Mouse (Mus musculus) liver, embryonic 16.5 days (tissue): ENCODE results near the gene Rnf212. TPM values are rescaled to one million over a fixed set of nuclear protein-coding genes. Genes with fewer than 3 reads are reported as not detected.

Experiments used
- ATAC-seq: fragments of 200-750 bp; cut with Nextera tagmentation; 2 replicates; pipeline ENCODE4 v1.8.0; 2017; ENCODE audit warnings: low read depth, mild to moderate bottlenecking, moderate number of reproducible peaks, moderate library complexity
- H3K27ac ChIP-seq: fragments of 300-500 bp; sonication (generic); 2 replicates; pipeline ENCODE4 v1.5.1; 2014; ENCODE audit warnings: mild to moderate bottlenecking, low read length
- H3K27me3 ChIP-seq: fragments of 300-500 bp; sonication (generic); 2 replicates; pipeline ENCODE4 v1.6.1; 2014; ENCODE audit warnings: low read depth, low read length, mixed read lengths; ENCODE audit not compliant: control insufficient read depth, insufficient read depth
- H3K36me3 ChIP-seq: fragments of 300-500 bp; sonication (generic); 2 replicates; pipeline ENCODE4 v1.6.1; 2014; ENCODE audit warnings: mild to moderate bottlenecking; ENCODE audit not compliant: control insufficient read depth, insufficient read depth
- H3K4me1 ChIP-seq: fragments of 300-500 bp; sonication (generic); 2 replicates; pipeline ENCODE4 v1.6.1; 2014; ENCODE audit warnings: low read depth, low read length, mixed read lengths; ENCODE audit not compliant: control insufficient read depth
- H3K4me2 ChIP-seq: fragments of 300-500 bp; sonication (generic); 2 replicates; pipeline ENCODE4 v1.6.1; 2014; ENCODE audit warnings: low read depth, low read length, mixed read lengths
- H3K4me3 ChIP-seq: fragments of 300-500 bp; sonication (generic); 2 replicates; pipeline ENCODE4 v1.5.1; 2014; ENCODE audit warnings: low read depth, mild to moderate bottlenecking, low read length
- H3K9ac ChIP-seq: fragments of 300-500 bp; sonication (generic); 2 replicates; pipeline ENCODE4 v1.6.1; 2014; ENCODE audit warnings: low read depth, low read length
- H3K9me3 ChIP-seq: fragments of 300-500 bp; sonication (generic); replicated peaks from 2 replicates; pipeline ENCODE4 v1.6.1; 2016; ENCODE audit warnings: low read length; ENCODE audit not compliant: control insufficient read depth
- WGBS: fragments of 180-500 bp; shearing (Covaris S2); extraction: QIAGEN DNeasy Blood & Tissue Kit; methylation state at CpG from one replicate; pipeline ENCODE4 v1.1.7; 2014; ENCODE audit not compliant: insufficient replicate concordance; 5-methylcytosine and 5-hydroxymethylcytosine counted together
- polyA plus RNA-seq: library from polyadenylated mRNA; unstranded; fragments of >200 nt; fragmentation: Nextera tagmentation; extraction: Ambion mirVana; gene quantifications from 2 replicates; pipeline ENCODE4 v1.2.1, GENCODE M21; 2015

The Rnf212 gene
- polyA plus RNA-seq, 1 experiment from 2014 or later, result 2.3 TPM

DNA sequence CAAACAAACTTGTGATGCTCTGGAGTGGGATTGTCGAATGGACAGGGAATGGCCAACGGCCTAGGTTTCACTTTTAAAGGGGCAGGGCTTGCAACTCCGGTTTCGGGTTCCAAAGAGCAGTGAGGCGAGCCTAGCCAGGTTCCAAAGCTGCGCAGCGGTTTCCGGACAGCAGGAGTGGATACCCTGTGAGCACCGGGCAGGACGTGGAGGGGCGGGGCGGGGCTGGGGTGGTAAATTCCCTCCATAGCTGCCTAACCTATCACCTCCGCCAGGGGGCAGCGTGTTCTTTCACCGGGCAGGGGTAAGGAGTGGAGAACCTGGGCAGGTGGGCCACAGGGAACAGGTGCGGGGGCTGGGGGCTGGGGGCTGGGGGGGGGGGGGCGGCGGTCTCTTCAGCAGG is 82.5 kb downstream of the Rnf212 start, which contains the start of gene Fgfrl1:
TSS of gene Fgfrl1 (plus strand) at position 112 of the 400 bp plus-strand sequence.
- Histone ChIP-seq H3K4me3 (peak within 1 kb of the TSS; percentile 75), H3K27me3 (no peaks in the 10 kb centered on the region), H3K4me2 (peak within 1 kb of the TSS; percentile 82), H3K9me3 (no peaks in the 10 kb centered on the region), H3K27ac (no peak within 1 kb of the TSS), H3K4me1 (peaks cover 35% of the 10 kb centered on the region), H3K36me3 (no peaks in the 10 kb centered on the region), H3K9ac (peak within 1 kb of the TSS; percentile 54)
- ATAC-seq, result peak; percentile 10; the same call in 1 of the 2 replicates
- WGBS, result 1% methylated on average over 15 of the region's 18 CpGs

DNA sequence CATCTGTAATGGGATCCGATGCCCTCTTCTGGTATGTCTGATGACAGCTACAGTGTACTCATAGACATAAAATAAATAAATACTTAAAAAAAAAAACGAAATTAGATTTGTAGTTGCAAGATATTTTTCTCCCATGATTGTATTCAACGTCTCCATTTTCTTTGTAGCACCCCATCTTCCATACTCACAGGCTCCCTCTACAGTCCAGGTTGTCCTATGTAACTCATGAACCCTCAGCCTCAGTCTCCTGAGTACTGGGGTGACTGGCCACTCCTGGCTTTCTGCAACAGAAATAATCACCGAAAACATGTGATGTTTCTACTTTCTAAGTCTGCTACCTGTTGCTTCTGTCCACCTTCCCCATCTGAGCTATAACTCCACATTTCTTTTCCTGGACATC is 83.6 kb downstream of the Rnf212 start:
- Histone ChIP-seq H3K4me3 (no peak overlapping the region), H3K27ac (no peak overlapping the region), H3K9me3 (no peaks in the 10 kb centered on the region), H3K9ac (no peak overlapping the region), H3K27me3 (no peaks in the 10 kb centered on the region), H3K36me3 (no peaks in the 10 kb centered on the region), H3K4me1 (peaks cover 35% of the 10 kb centered on the region), H3K4me2 (no peak overlapping the region)
- 47% methylated on average over 4 of the region's 4 CpGs for WGBS
- no peak for ATAC-seq

DNA sequence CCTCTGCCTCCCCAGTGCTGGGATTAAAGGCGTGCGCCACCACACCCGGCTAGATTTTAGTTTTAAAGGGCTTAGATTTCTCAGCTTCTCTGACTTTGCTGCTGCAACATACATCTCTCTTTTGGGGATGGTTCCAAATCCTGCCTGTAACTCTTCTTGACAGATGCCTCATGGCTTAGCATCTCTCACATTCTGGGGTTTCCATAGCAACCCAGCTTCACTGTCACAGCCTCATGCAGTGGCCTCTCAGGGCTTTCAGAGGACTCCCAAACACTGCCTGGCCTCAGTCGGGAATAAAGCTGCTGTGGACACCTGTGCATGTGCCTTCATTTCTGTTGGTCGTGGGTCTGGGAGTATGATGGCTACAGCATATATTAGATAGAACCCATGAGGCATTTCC is 85.7 kb downstream of the Rnf212 start:
- H3K27ac ChIP-seq, result no peak overlapping the region
- H3K9me3 ChIP-seq, result no peaks in the 10 kb centered on the region
- 68% methylated on average over 5 of the region's 5 CpGs for WGBS
- H3K36me3 ChIP-seq, result no peaks in the 10 kb centered on the region
- no peak overlapping the region for H3K9ac ChIP-seq
- no peak overlapping the region for H3K4me2 ChIP-seq
- H3K4me1 ChIP-seq, result peaks cover 21% of the 10 kb centered on the region
- no peaks in the 10 kb centered on the region for H3K27me3 ChIP-seq
- no peak for ATAC-seq
- no peak overlapping the region for H3K4me3 ChIP-seq

DNA sequence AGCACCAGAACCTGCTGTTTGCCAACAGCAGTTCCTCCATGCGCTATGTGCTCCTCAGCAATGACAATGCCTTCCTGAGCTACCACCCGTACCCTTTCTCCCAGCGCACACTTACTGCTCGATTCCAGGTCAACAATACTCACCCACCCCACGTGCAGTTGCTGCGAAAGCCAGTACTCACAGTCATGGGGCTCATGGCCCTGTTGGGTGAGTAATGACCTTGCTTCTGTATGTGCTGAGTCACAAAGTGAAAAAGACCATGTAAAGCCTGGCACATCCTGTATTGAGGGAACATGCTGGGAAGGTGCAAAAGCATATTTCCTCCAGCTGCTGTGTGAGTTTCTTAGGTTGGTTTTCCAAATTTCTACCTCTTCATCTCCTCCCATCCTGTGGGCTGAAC is 93.9 kb downstream of the Rnf212 start:
- no peak for ATAC-seq
- H3K27ac ChIP-seq, result no peak overlapping the region
- 84% methylated on average over 6 of the region's 6 CpGs for WGBS
- no peak overlapping the region for H3K4me3 ChIP-seq
- peaks cover 22% of the 10 kb centered on the region for H3K4me1 ChIP-seq
- H3K9me3 ChIP-seq, result no peaks in the 10 kb centered on the region
- H3K27me3 ChIP-seq, result no peaks in the 10 kb centered on the region
- H3K4me2 ChIP-seq, result no peak overlapping the region
- H3K36me3 ChIP-seq, result no peaks in the 10 kb centered on the region
- H3K9ac ChIP-seq, result no peak overlapping the region

DNA sequence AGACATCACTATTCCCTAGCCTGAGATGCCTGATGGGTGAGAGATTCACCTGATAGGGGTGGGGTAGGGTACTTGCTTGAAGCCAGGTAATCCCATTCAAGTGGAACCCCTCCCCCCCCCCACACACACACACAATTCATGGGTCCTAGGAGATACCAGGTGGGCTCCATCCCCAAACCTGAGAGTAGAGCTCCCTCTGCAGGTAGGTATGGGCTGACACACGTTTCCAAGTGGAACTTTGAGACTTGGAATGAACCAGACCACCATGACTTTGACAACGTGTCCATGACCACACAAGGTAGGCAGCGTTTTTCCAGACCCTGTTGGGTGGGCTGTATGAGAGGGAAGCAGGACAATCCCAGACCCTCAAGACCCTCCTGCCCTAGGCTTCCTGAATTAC is 94.9 kb downstream of the Rnf212 start:
- no peak overlapping the region for H3K4me3 ChIP-seq
- H3K27me3 ChIP-seq, result no peaks in the 10 kb centered on the region
- ATAC-seq, result no peak
- WGBS, result 44% methylated on average over 3 of the region's 3 CpGs
- no peaks in the 10 kb centered on the region for H3K36me3 ChIP-seq
- H3K4me2 ChIP-seq, result no peak overlapping the region
- no peak overlapping the region for H3K9ac ChIP-seq
- H3K27ac ChIP-seq, result no peak overlapping the region
- no peaks in the 10 kb centered on the region for H3K9me3 ChIP-seq
- H3K4me1 ChIP-seq, result peaks cover 31% of the 10 kb centered on the region

Other genes with a start within 250 kb of the Rnf212 start
- gene Cplx1, start 225.0 kb downstream of the Rnf212 start, polyA plus RNA-seq, result 0.04 TPM in 1 of 2 replicates, not detected in the other
- gene Gak, start 145.2 kb downstream of the Rnf212 start, polyA plus RNA-seq, result 27.2 and 27.5 TPM in 2 replicates
- gene Tmem175, start 145.2 kb downstream of the Rnf212 start, polyA plus RNA-seq, result 10.0 and 10.8 TPM in 2 replicates
- 5.0 and 5.8 TPM in 2 replicates for gene Idua, start 114.7 kb downstream of the Rnf212 start, polyA plus RNA-seq
- gene Dgkq, start 105.3 kb downstream of the Rnf212 start, polyA plus RNA-seq, result 3.1 and 3.4 TPM in 2 replicates
- 20.7 and 23.7 TPM in 2 replicates for gene Slc26a1, start 99.4 kb downstream of the Rnf212 start, polyA plus RNA-seq
- gene Fgfrl1, start 82.6 kb downstream of the Rnf212 start, polyA plus RNA-seq, result 2.3 and 2.9 TPM in 2 replicates
- gene Tmed11, start 20.4 kb upstream of the Rnf212 start, polyA plus RNA-seq, result 0.12 TPM in 1 of 2 replicates, not detected in the other
- not detected in 2 replicates for gene Vmn2r8, start 33.9 kb upstream of the Rnf212 start, polyA plus RNA-seq
- not detected in 2 replicates for gene Vmn2r9, start 77.6 kb upstream of the Rnf212 start, polyA plus RNA-seq
- not detected in 2 replicates for gene Vmn2r10, start 231.5 kb upstream of the Rnf212 start, polyA plus RNA-seq